Mouse (Mus musculus) embryonic facial prominence, embryonic 15.5 days (tissue): ENCODE data around the gene Saa1. TPM values are rescaled to one million over a fixed set of nuclear protein-coding genes. Genes with fewer than 3 reads are reported as not detected.
A peak's percentile ranks its signal among the peaks of the same experiment; 100 is the strongest.

ENCODE experiments used
- ATAC-seq: fragments of 200-750 bp; cut with Nextera tagmentation; 2 replicates; pipeline ENCODE4 v1.8.0; 2017; ENCODE audit warnings: low read depth, moderate TSS enrichment; ENCODE audit not compliant: insufficient number of reproducible peaks, low FRiP score, low TSS enrichment
- H3K27ac ChIP-seq: fragments of 300-500 bp; sonication (generic); replicated peaks from 2 replicates; pipeline ENCODE4 v1.5.1; 2015; ENCODE audit warnings: mild to moderate bottlenecking, inconsistent platforms
- H3K27me3 ChIP-seq: fragments of 300-500 bp; sonication (generic); 2 replicates; pipeline ENCODE4 v1.6.1; 2015; ENCODE audit warnings: inconsistent platforms
- H3K36me3 ChIP-seq: fragments of 300-500 bp; sonication (generic); 2 replicates; pipeline ENCODE4 v1.6.1; 2015; ENCODE audit warnings: mild to moderate bottlenecking, inconsistent platforms
- H3K4me1 ChIP-seq: fragments of 300-500 bp; sonication (generic); 2 replicates; pipeline ENCODE4 v1.6.1; 2015; ENCODE audit warnings: inconsistent platforms
- H3K4me2 ChIP-seq: fragments of 300-500 bp; sonication (generic); replicated peaks from 2 replicates; pipeline ENCODE4 v1.6.1; 2015; ENCODE audit warnings: mild to moderate bottlenecking, inconsistent platforms
- H3K4me3 ChIP-seq: fragments of 300-500 bp; sonication (generic); replicated peaks from 2 replicates; pipeline ENCODE4 v1.5.1; 2015; ENCODE audit warnings: mild to moderate bottlenecking, inconsistent platforms
- H3K9ac ChIP-seq: fragments of 300-500 bp; sonication (generic); 2 replicates; pipeline ENCODE4 v1.6.1; 2015; ENCODE audit warnings: inconsistent platforms
- H3K9me3 ChIP-seq: fragments of 300-500 bp; sonication (generic); replicated peaks from 2 replicates; pipeline ENCODE4 v1.6.1; 2016; ENCODE audit warnings: inconsistent platforms
- WGBS: fragments of 180-500 bp; shearing (Covaris S2); methylation state at CpG from one replicate; pipeline ENCODE4 v1.1.7; 2015; 5-methylcytosine and 5-hydroxymethylcytosine counted together
- polyA plus RNA-seq: library from polyadenylated mRNA; unstranded; fragments of >200 nt; fragmentation: Nextera tagmentation; extraction: Ambion mirVana; gene quantifications from 2 replicates; pipeline ENCODE4 v1.2.1, GENCODE M21; 2015

Saa1 gene
- polyA plus RNA-seq, 1 experiment from 2014 or later, result not detected

GRCm38 (mm10) chr7:46718591-46719270 is 24.0 kb downstream of the Saa1 start:
- no peak overlapping the region for H3K9ac ChIP-seq
- no peaks in the 10 kb centered on the region for H3K36me3 ChIP-seq
- H3K27me3 ChIP-seq, result 0 out of 2 replicates have a peak, but pooled peaks cover 4% of the 10 kb centered on the region
- no peak overlapping the region for H3K4me2 ChIP-seq
- H3K4me1 ChIP-seq, result no peaks in the 10 kb centered on the region
- no peak overlapping the region for H3K4me3 ChIP-seq
- 79% methylated on average over 7 of the region's 7 CpGs for WGBS
- no peaks in the 10 kb centered on the region for H3K9me3 ChIP-seq
- H3K27ac ChIP-seq, result no peak overlapping the region
- no peak for ATAC-seq

GRCm38 (mm10) chr7:46716897-46717296 is 25.9 kb downstream of the Saa1 start:
- no peak overlapping the region for H3K4me3 ChIP-seq
- no peak for ATAC-seq
- H3K27ac ChIP-seq, result no peak overlapping the region
- H3K9ac ChIP-seq, result no peak overlapping the region
- 45% methylated on average over 5 of the region's 5 CpGs for WGBS
- H3K4me2 ChIP-seq, result no peak overlapping the region
- H3K27me3 ChIP-seq, result 0 out of 2 replicates have a peak, but pooled peaks cover 4% of the 10 kb centered on the region
- no peaks in the 10 kb centered on the region for H3K36me3 ChIP-seq
- H3K4me1 ChIP-seq, result no peaks in the 10 kb centered on the region
- H3K9me3 ChIP-seq, result no peaks in the 10 kb centered on the region

- no peaks in the 10 kb centered on the region for H3K9me3 ChIP-seq
- H3K27me3 ChIP-seq, result 0 out of 2 replicates have a peak, but pooled peaks cover 3% of the 10 kb centered on the region
- H3K9ac ChIP-seq, result no peak within 1 kb of the TSS
- ATAC-seq, result no peak
- H3K27ac ChIP-seq, result no peak within 1 kb of the TSS
- no peaks in the 10 kb centered on the region for H3K36me3 ChIP-seq
- no peak within 1 kb of the TSS for H3K4me3 ChIP-seq
- no peak within 1 kb of the TSS for H3K4me2 ChIP-seq
- H3K4me1 ChIP-seq, result no peaks in the 10 kb centered on the region
- 83% methylated on average over 5 of the region's 5 CpGs for WGBS
Measured at GRCm38 (mm10) chr7:46715600-46715999, 27.2 kb downstream of the Saa1 start, which contains the start of gene Saa3. Gene Saa3, minus strand, starts transcription at chr7:46715700.

- H3K9ac ChIP-seq, result no peak overlapping the region
- no peak for ATAC-seq
Measured at GRCm38 (mm10) chr7:46714518-46714917, 28.3 kb downstream of the Saa1 start.

GRCm38 (mm10) chr7:46712250-46712649 is 30.5 kb downstream of the Saa1 start:
- H3K27ac ChIP-seq, result no peak overlapping the region
- H3K4me1 ChIP-seq, result peaks cover 6% of the 10 kb centered on the region; the same call in 1 of the 2 replicates
- H3K9ac ChIP-seq, result no peak overlapping the region
- 74% methylated on average over 6 of the region's 6 CpGs for WGBS
- no peak for ATAC-seq
- peaks cover 4% of the 10 kb centered on the region; the same call in 1 of the 2 replicates for H3K36me3 ChIP-seq
- H3K4me2 ChIP-seq, result no peak overlapping the region
- H3K9me3 ChIP-seq, result no peaks in the 10 kb centered on the region
- H3K27me3 ChIP-seq, result no peaks in the 10 kb centered on the region
- H3K4me3 ChIP-seq, result no peak overlapping the region

More at GRCm38 (mm10) chr7:46714518-46714917, 28.3 kb downstream of the Saa1 start:
- no peak overlapping the region for H3K4me2 ChIP-seq
- H3K9me3 ChIP-seq, result no peaks in the 10 kb centered on the region
- H3K36me3 ChIP-seq, result no peaks in the 10 kb centered on the region
- H3K27me3 ChIP-seq, result no peaks in the 10 kb centered on the region
- H3K27ac ChIP-seq, result no peak overlapping the region
- peaks cover 2% of the 10 kb centered on the region; the same call in 1 of the 2 replicates for H3K4me1 ChIP-seq
- no peak overlapping the region for H3K4me3 ChIP-seq
- 30% methylated on average over 6 of the region's 6 CpGs for WGBS

GRCm38 (mm10) chr7:46710390-46710844 is 32.4 kb downstream of the Saa1 start, which contains the start of gene Saal1:
Gene Saal1, minus strand, starts transcription at chr7:46710680.
- under 1% methylated on average over 38 of the region's 38 CpGs for WGBS
- Histone ChIP-seq H3K36me3 (peaks cover 21% of the 10 kb centered on the region), H3K27ac (peak within 1 kb of the TSS; percentile 86), H3K4me3 (peak within 1 kb of the TSS; percentile 80), H3K27me3 (no peaks in the 10 kb centered on the region), H3K9ac (peak within 1 kb of the TSS; percentile 85), H3K4me2 (peak within 1 kb of the TSS; percentile 42), H3K9me3 (no peaks in the 10 kb centered on the region), H3K4me1 (peaks cover 6% of the 10 kb centered on the region; the same call in 1 of the 2 replicates)
- peak; percentile 95 for ATAC-seq

GRCm38 (mm10) chr7:46700521-46701025 is 42.2 kb downstream of the Saa1 start:
- H3K4me3 ChIP-seq, result no peak overlapping the region
- H3K4me1 ChIP-seq, result no peaks in the 10 kb centered on the region
- no peak overlapping the region for H3K4me2 ChIP-seq
- 91% methylated on average over 6 of the region's 6 CpGs for WGBS
- ATAC-seq, result no peak
- no peaks in the 10 kb centered on the region for H3K9me3 ChIP-seq
- H3K27ac ChIP-seq, result no peak overlapping the region
- H3K36me3 ChIP-seq, result peaks cover 89% of the 10 kb centered on the region
- H3K27me3 ChIP-seq, result no peaks in the 10 kb centered on the region
- H3K9ac ChIP-seq, result no peak overlapping the region

- Histone ChIP-seq H3K4me2 (no peak overlapping the region), H3K4me1 (no peaks in the 10 kb centered on the region), H3K9ac (no peak overlapping the region), H3K9me3 (no peaks in the 10 kb centered on the region), H3K4me3 (no peak overlapping the region), H3K27me3 (no peaks in the 10 kb centered on the region), H3K36me3 (peaks cover 67% of the 10 kb centered on the region), H3K27ac (no peak overlapping the region)
- ATAC-seq, result no peak
- 91% methylated on average over 1 of the region's 1 CpGs for WGBS
Measured at GRCm38 (mm10) chr7:46696754-46697153, 46.0 kb downstream of the Saa1 start.

Other genes with a start within 250 kb of the Saa1 start
- gene Sergef, start 103.2 kb downstream of the Saa1 start, polyA plus RNA-seq, result 15.0 and 16.6 TPM in 2 replicates
- 2.2 and 3.4 TPM in 2 replicates for gene Tph1, start 70.4 kb downstream of the Saa1 start, polyA plus RNA-seq
- gene Saal1, start 32.3 kb downstream of the Saa1 start, polyA plus RNA-seq, result 26.4 and 27.8 TPM in 2 replicates
- 0.33 and 0.91 TPM in 2 replicates for gene Saa3, start 27.3 kb downstream of the Saa1 start, polyA plus RNA-seq
- gene Saa4, start 10.4 kb downstream of the Saa1 start, polyA plus RNA-seq, result not detected in 2 replicates
- not detected in 2 replicates for gene Saa2, start 8.8 kb upstream of the Saa1 start, polyA plus RNA-seq
- 21.2 and 23.4 TPM in 2 replicates for gene Hps5, start 53.1 kb upstream of the Saa1 start, polyA plus RNA-seq
- 47.1 and 48.5 TPM in 2 replicates for gene Gtf2h1, start 53.1 kb upstream of the Saa1 start, polyA plus RNA-seq
- gene Ldha, start 98.5 kb upstream of the Saa1 start, polyA plus RNA-seq, result 1,512 and 1,560 TPM in 2 replicates
- gene Ldhc, start 118.2 kb upstream of the Saa1 start, polyA plus RNA-seq, result 0.35 TPM in 1 of 2 replicates, not detected in the other
- 175 and 193 TPM in 2 replicates for gene Tsg101, start 177.0 kb upstream of the Saa1 start, polyA plus RNA-seq
- gene Uevld, start 215.5 kb upstream of the Saa1 start, polyA plus RNA-seq, result 9.8 and 10.7 TPM in 2 replicates
- gene Gm9999, start 240.6 kb upstream of the Saa1 start, polyA plus RNA-seq, result not detected in 2 replicates